Mouse (Mus musculus) midbrain, embryonic 12.5 days (tissue): Measurements from ENCODE around the gene Hs3st2. TPM values are rescaled to one million over a fixed set of nuclear protein-coding genes. Genes with fewer than 3 reads are reported as not detected.

ENCODE experiments used
- ATAC-seq: fragments of 200-750 bp; cut with Nextera tagmentation; 2 replicates; pipeline ENCODE4 v1.8.0; 2017; ENCODE audit warnings: low read depth, moderate TSS enrichment, moderate library complexity; ENCODE audit not compliant: low FRiP score
- H3K27ac ChIP-seq: fragments of 300-500 bp; sonication (generic); replicated peaks from 2 replicates; pipeline ENCODE4 v1.5.1; 2016; ENCODE audit warnings: mild to moderate bottlenecking
- H3K27me3 ChIP-seq: fragments of 300-500 bp; sonication (generic); 2 replicates; pipeline ENCODE4 v1.6.1; 2016; ENCODE audit warnings: mild to moderate bottlenecking
- H3K36me3 ChIP-seq: fragments of 300-500 bp; sonication (generic); 2 replicates; pipeline ENCODE4 v1.6.1; 2016
- H3K4me1 ChIP-seq: fragments of 300-500 bp; sonication (generic); 2 replicates; pipeline ENCODE4 v1.6.1; 2016
- H3K4me2 ChIP-seq: fragments of 300-500 bp; sonication (generic); replicated peaks from 2 replicates; pipeline ENCODE4 v1.6.1; 2016; ENCODE audit warnings: mild to moderate bottlenecking, moderate library complexity
- H3K4me3 ChIP-seq: fragments of 300-500 bp; sonication (generic); 2 replicates; pipeline ENCODE4 v1.5.1; 2016; ENCODE audit warnings: mild to moderate bottlenecking
- H3K9ac ChIP-seq: fragments of 300-500 bp; sonication (generic); replicated peaks from 2 replicates; pipeline ENCODE4 v1.6.1; 2016; ENCODE audit warnings: mild to moderate bottlenecking, moderate library complexity
- H3K9me3 ChIP-seq: fragments of 300-500 bp; sonication (generic); 2 replicates; pipeline ENCODE4 v1.6.1; 2016; ENCODE audit warnings: mild to moderate bottlenecking
- WGBS: fragments of 180-500 bp; shearing (Covaris S2); methylation state at CpG from one replicate; pipeline ENCODE4 v1.1.7; 2016; 5-methylcytosine and 5-hydroxymethylcytosine counted together
- polyA plus RNA-seq: library from polyadenylated mRNA; unstranded; fragments of >200 nt; fragmentation: Nextera tagmentation; extraction: Ambion mirVana; gene quantifications from 2 replicates; pipeline ENCODE4 v1.2.1, GENCODE M21; 2016

The Hs3st2 gene
- polyA plus RNA-seq, 1 experiment from 2014 or later, result 2.2 TPM

- Histone ChIP-seq H3K4me1 (no peaks in the 10 kb centered on the region), H3K27me3 (no peaks in the 10 kb centered on the region), H3K27ac (no peak overlapping the region), H3K36me3 (no peaks in the 10 kb centered on the region), H3K4me2 (no peak overlapping the region), H3K9me3 (peaks cover 3% of the 10 kb centered on the region; the same call in 1 of the 2 replicates), H3K4me3 (no peak overlapping the region), H3K9ac (no peak overlapping the region)
- ATAC-seq, result no peak
- WGBS, result 83% methylated on average over 3 of the region's 3 CpGs
Measured at GRCm38 (mm10) chr7:121517165-121517591, 125.5 kb downstream of the Hs3st2 start.

GRCm38 (mm10) chr7:121522125-121522524 is 130.5 kb downstream of the Hs3st2 start:
- Histone ChIP-seq H3K4me2 (no peak overlapping the region), H3K9ac (no peak overlapping the region), H3K4me1 (no peaks in the 10 kb centered on the region), H3K9me3 (peaks cover 3% of the 10 kb centered on the region; the same call in 1 of the 2 replicates), H3K36me3 (no peaks in the 10 kb centered on the region), H3K4me3 (no peak overlapping the region), H3K27ac (no peak overlapping the region), H3K27me3 (no peaks in the 10 kb centered on the region)
- 94% methylated on average over 3 of the region's 3 CpGs for WGBS
- ATAC-seq, result no peak

GRCm38 (mm10) chr7:121529023-121529422 is 137.4 kb downstream of the Hs3st2 start:
- Histone ChIP-seq H3K4me2 (no peak overlapping the region), H3K27me3 (no peaks in the 10 kb centered on the region), H3K4me1 (no peaks in the 10 kb centered on the region), H3K9me3 (no peaks in the 10 kb centered on the region), H3K9ac (no peak overlapping the region), H3K27ac (no peak overlapping the region), H3K4me3 (no peak overlapping the region), H3K36me3 (no peaks in the 10 kb centered on the region)
- 86% methylated on average over 2 of the region's 2 CpGs for WGBS
- ATAC-seq, result no peak

GRCm38 (mm10) chr7:121533639-121534038 is 142.0 kb downstream of the Hs3st2 start:
- Histone ChIP-seq H3K9me3 (no peaks in the 10 kb centered on the region), H3K4me3 (no peak overlapping the region), H3K27me3 (no peaks in the 10 kb centered on the region), H3K4me1 (no peaks in the 10 kb centered on the region), H3K36me3 (no peaks in the 10 kb centered on the region), H3K9ac (no peak overlapping the region), H3K27ac (no peak overlapping the region), H3K4me2 (no peak overlapping the region)
- 88% methylated on average over 6 of the region's 6 CpGs for WGBS
- ATAC-seq, result no peak

GRCm38 (mm10) chr7:121534386-121534785 is 142.7 kb downstream of the Hs3st2 start:
- Histone ChIP-seq H3K9ac (no peak overlapping the region), H3K9me3 (no peaks in the 10 kb centered on the region), H3K27me3 (no peaks in the 10 kb centered on the region), H3K4me3 (no peak overlapping the region), H3K36me3 (no peaks in the 10 kb centered on the region), H3K27ac (no peak overlapping the region), H3K4me1 (no peaks in the 10 kb centered on the region), H3K4me2 (no peak overlapping the region)
- ATAC-seq, result no peak
- 77% methylated on average over 7 of the region's 7 CpGs for WGBS

GRCm38 (mm10) chr7:121535987-121536386 is 144.3 kb downstream of the Hs3st2 start:
- no peak for ATAC-seq
- H3K27ac ChIP-seq, result no peak overlapping the region
- no peak overlapping the region for H3K9ac ChIP-seq
- 0 out of 2 replicates have a peak, but pooled peaks cover 2% of the 10 kb centered on the region for H3K4me1 ChIP-seq
- no peak overlapping the region for H3K4me2 ChIP-seq
- H3K27me3 ChIP-seq, result no peaks in the 10 kb centered on the region
- 82% methylated on average over 4 of the region's 4 CpGs for WGBS
- no peaks in the 10 kb centered on the region for H3K9me3 ChIP-seq
- H3K36me3 ChIP-seq, result no peaks in the 10 kb centered on the region
- H3K4me3 ChIP-seq, result no peak overlapping the region

- 61% methylated on average over 19 of the region's 19 CpGs for WGBS
- H3K36me3 ChIP-seq, result no peaks in the 10 kb centered on the region
- no peak overlapping the region for H3K27ac ChIP-seq
- no peak overlapping the region for H3K4me2 ChIP-seq
- H3K27me3 ChIP-seq, result no peaks in the 10 kb centered on the region
- 0 out of 2 replicates have a peak, but pooled peaks have one; percentile 34 for ATAC-seq
- 0 out of 2 replicates have a peak, but pooled peaks cover 2% of the 10 kb centered on the region for H3K4me1 ChIP-seq
- no peak overlapping the region for H3K4me3 ChIP-seq
- H3K9me3 ChIP-seq, result peaks cover 7% of the 10 kb centered on the region; the same call in 1 of the 2 replicates
- no peak overlapping the region for H3K9ac ChIP-seq
Measured at GRCm38 (mm10) chr7:121539405-121540275, 148.0 kb downstream of the Hs3st2 start.

GRCm38 (mm10) chr7:121542458-121542857 is 150.8 kb downstream of the Hs3st2 start:
- peaks cover 9% of the 10 kb centered on the region; the same call in 1 of the 2 replicates for H3K9me3 ChIP-seq
- H3K4me2 ChIP-seq, result no peak overlapping the region
- H3K9ac ChIP-seq, result no peak overlapping the region
- H3K4me1 ChIP-seq, result 0 out of 2 replicates have a peak, but pooled peaks cover 2% of the 10 kb centered on the region
- H3K27ac ChIP-seq, result no peak overlapping the region
- ATAC-seq, result no peak
- WGBS, result 70% methylated on average over 2 of the region's 2 CpGs
- no peaks in the 10 kb centered on the region for H3K36me3 ChIP-seq
- H3K27me3 ChIP-seq, result no peaks in the 10 kb centered on the region
- no peak overlapping the region for H3K4me3 ChIP-seq

- no peaks in the 10 kb centered on the region for H3K27me3 ChIP-seq
- WGBS, result 53% methylated on average over 18 of the region's 18 CpGs
- ATAC-seq, result peak; percentile 94
- H3K4me1 ChIP-seq, result peaks cover 12% of the 10 kb centered on the region; the same call in 1 of the 2 replicates
- peak overlapping the region; percentile 35 for H3K27ac ChIP-seq
- no peak overlapping the region for H3K4me3 ChIP-seq
- H3K9ac ChIP-seq, result no peak overlapping the region
- no peak overlapping the region for H3K4me2 ChIP-seq
- peaks cover 4% of the 10 kb centered on the region; the same call in 1 of the 2 replicates for H3K9me3 ChIP-seq
- no peaks in the 10 kb centered on the region for H3K36me3 ChIP-seq
Measured at GRCm38 (mm10) chr7:121549329-121550022, 157.8 kb downstream of the Hs3st2 start.
